Mouse (Mus musculus): Measurements from ENCODE around the gene Pld3.

- TF ChIP-seq CTCF (IDR thresholded peaks at IDR 0.05 in 2 of 3, conservative IDR thresholded peaks at IDR 0.05 in 1 of 3; ENCODE audit: control insufficient read depth in 1 of 3, insufficient read depth in 1 of 3, low read depth in 2 of 3, low read length in 3 of 3, poor library complexity in 1 of 3, severe bottlenecking in 1 of 3): no peak
- no peak for TF ChIP-seq ELF1 (IDR thresholded peaks at IDR 0.05; ENCODE audit: low read depth, low read length)
- no peak for TF ChIP-seq USF1 (IDR thresholded peaks at IDR 0.05; ENCODE audit: low read depth, low read length)
- no peak for TF ChIP-seq ZMIZ1 (IDR thresholded peaks at IDR 0.05; ENCODE audit: low read depth, low read length)
- TF ChIP-seq MAX (IDR thresholded peaks at IDR 0.05; ENCODE audit: low read length): no peak
- TF ChIP-seq TCF12 (IDR thresholded peaks at IDR 0.05; ENCODE audit: low read depth, low read length): no peak
- TF ChIP-seq USF2 (IDR thresholded peaks at IDR 0.05; ENCODE audit: borderline replicate concordance in 1 of 2, insufficient read depth in 1 of 2, low read depth in 1 of 2, low read length in 2 of 2): no peak
Observed at GRCm38 (mm10) chr7:27536618-27537017, 16.4 kb downstream of the Pld3 start.
